Mouse (Mus musculus) spleen, embryonic (tissue): ENCODE measurements at regions not wholly inside any gene's neighbourhood (a gene's known extent, or its start where the extent isn't known, plus 50 kb on each side); places are given as distances from the start of the nearest gene placed in this dataset.

Experiments used
- CTCF ChIA-PET: fragments of 350-600 bp; sonication (Branson Sonifier 250); formaldehyde crosslinking; loops from one replicate; lab custom pipeline; 2022; lab: Charles Lee

- CTCF ChIA-PET, result interaction anchor here (1.0 kb wide), 1 partner anchor 167 kb away, joined by 3 read pairs; no protein-coding TSS in a partner anchor
Measured at GRCm38 (mm10) chr14:60525284-60525962, 108.4 kb upstream of the Spata13 start.

- CTCF ChIA-PET, result no interaction called here
Measured at GRCm38 (mm10) chr14:60525979-60526378, 107.8 kb upstream of the Spata13 start.

- CTCF ChIA-PET, result interaction anchor here (0.6 kb wide), 2 partner anchors 18 to 53 kb away, joined by 3 to 10 read pairs; no protein-coding TSS in a partner anchor
Measured at GRCm38 (mm10) chr14:60526832-60527231, 107.0 kb upstream of the Spata13 start.

GRCm38 (mm10) chr14:60527951-60528350 lies 105.8 kb upstream of the Spata13 start:
- CTCF ChIA-PET, result interaction anchor here (0.6 kb wide), 1 partner anchor 63 kb away, joined by 15 read pairs; no protein-coding TSS in a partner anchor

- CTCF ChIA-PET, result interaction anchor here (0.6 kb wide), 1 partner anchor 62 kb away, joined by 15 read pairs; no protein-coding TSS in a partner anchor
Measured at GRCm38 (mm10) chr14:60528520-60528919, 105.3 kb upstream of the Spata13 start.

GRCm38 (mm10) chr14:60529022-60529421 lies 104.8 kb upstream of the Spata13 start:
- CTCF ChIA-PET, result interaction anchor here (0.6 to 0.7 kb wide), 2 partner anchors 94 to 243 kb away, joined by 9 to 12 read pairs; no protein-coding TSS in a partner anchor

GRCm38 (mm10) chr14:60529646-60530347 lies 104.0 kb upstream of the Spata13 start:
- CTCF ChIA-PET, result interaction anchor here (0.6 to 1.0 kb wide), 4 partner anchors 83 to 242 kb away, joined by 3 to 12 read pairs (median 6); no protein-coding TSS in a partner anchor

GRCm38 (mm10) chr14:60530348-60530711 lies 103.5 kb upstream of the Spata13 start:
- CTCF ChIA-PET, result interaction anchor here (1.0 kb wide), 2 partner anchors 82 to 181 kb away, joined by 3 read pairs; no protein-coding TSS in a partner anchor

- CTCF ChIA-PET, result interaction anchor here (0.7 kb wide), 1 partner anchor 307 kb away, joined by 4 read pairs; no protein-coding TSS in a partner anchor
Measured at GRCm38 (mm10) chr14:60530973-60531372, 102.8 kb upstream of the Spata13 start.

GRCm38 (mm10) chr14:60531766-60532165 lies 102.0 kb upstream of the Spata13 start:
- CTCF ChIA-PET, result no interaction called here

- CTCF ChIA-PET, result interaction anchor here (1.4 kb wide), 1 partner anchor 21 kb away, joined by 3 read pairs; no protein-coding TSS in a partner anchor
Measured at GRCm38 (mm10) chr14:60533452-60534224, 100.2 kb upstream of the Spata13 start.

- CTCF ChIA-PET, result no interaction called here
Measured at GRCm38 (mm10) chr14:60539040-60539439, 94.8 kb upstream of the Spata13 start.

GRCm38 (mm10) chr14:60540111-60540510 lies 93.7 kb upstream of the Spata13 start:
- CTCF ChIA-PET, result no interaction called here

GRCm38 (mm10) chr14:60541596-60541995 lies 92.2 kb upstream of the Spata13 start:
- CTCF ChIA-PET, result no interaction called here

GRCm38 (mm10) chr14:60544767-60545166 lies 89.0 kb upstream of the Spata13 start:
- CTCF ChIA-PET, result interaction anchor here (0.6 kb wide), 1 partner anchor 18 kb away, joined by 10 read pairs; no protein-coding TSS in a partner anchor

- CTCF ChIA-PET, result no interaction called here
Measured at GRCm38 (mm10) chr14:60554222-60554740, 79.5 kb upstream of the Spata13 start.

GRCm38 (mm10) chr14:60556541-60556940 lies 77.3 kb upstream of the Spata13 start:
- CTCF ChIA-PET, result interaction anchor here (0.6 kb wide), 1 partner anchor 1131 kb away, joined by 3 read pairs; no protein-coding TSS in a partner anchor

- CTCF ChIA-PET, result no interaction called here
Measured at GRCm38 (mm10) chr14:60557020-60557419, 76.8 kb upstream of the Spata13 start.

- CTCF ChIA-PET, result no interaction called here
Measured at GRCm38 (mm10) chr14:60559376-60559775, 74.4 kb upstream of the Spata13 start.

- CTCF ChIA-PET, result interaction anchor here (0.6 to 0.7 kb wide), 2 partner anchors 71 to 1252 kb away, joined by 7 to 12 read pairs; no protein-coding TSS in a partner anchor
Measured at GRCm38 (mm10) chr14:60559826-60560529, 73.8 kb upstream of the Spata13 start.
